Mouse (Mus musculus) limb, embryonic 14.5 days (tissue): ENCODE results near the gene Cbx7. TPM values are rescaled to one million over a fixed set of nuclear protein-coding genes. Genes with fewer than 3 reads are reported as not detected.
"Not testable (repeated sequence)": the region's sequence is repeated elsewhere in the genome, so short reads cannot be mapped to it uniquely, and the experiment has no call there.

Experiments
- ATAC-seq: fragments of 200-750 bp; cut with Nextera tagmentation; 2 replicates; pipeline ENCODE4 v1.8.0; 2017; ENCODE audit warnings: low read depth, moderate number of reproducible peaks, moderate TSS enrichment; ENCODE audit not compliant: low FRiP score
- DNase-seq: peaks from one replicate; pipeline ENCODE4 v3.0.0-alpha.2; 2015; ENCODE audit warnings: low spot score
- H3K27ac ChIP-seq: fragments of 300-500 bp; sonication (generic); replicated peaks from 2 replicates; pipeline ENCODE4 v1.5.1; 2014; ENCODE audit warnings: low read depth, mild to moderate bottlenecking, low read length, moderate library complexity, mixed read lengths
- H3K27me3 ChIP-seq: fragments of 300-500 bp; sonication (generic); 2 replicates; pipeline ENCODE4 v1.6.1; 2014; ENCODE audit warnings: low read length, mixed read lengths; ENCODE audit not compliant: control insufficient read depth, insufficient read depth
- H3K36me3 ChIP-seq: fragments of 300-500 bp; sonication (generic); 2 replicates; pipeline ENCODE4 v1.6.1; 2014; ENCODE audit warnings: mild to moderate bottlenecking, low read length, moderate library complexity, mixed read lengths; ENCODE audit not compliant: control insufficient read depth, insufficient read depth
- H3K4me1 ChIP-seq: fragments of 300-500 bp; sonication (generic); 2 replicates; pipeline ENCODE4 v1.6.1; 2014; ENCODE audit warnings: antibody characterized with exemption, low read length, mixed read lengths; ENCODE audit not compliant: control insufficient read depth, insufficient read depth
- H3K4me2 ChIP-seq: fragments of 300-500 bp; sonication (generic); replicated peaks from 2 replicates; pipeline ENCODE4 v1.6.1; 2014; ENCODE audit warnings: low read depth, mild to moderate bottlenecking, low read length, moderate library complexity; ENCODE audit not compliant: severe bottlenecking
- H3K4me3 ChIP-seq: fragments of 300-500 bp; sonication (generic); replicated peaks from 2 replicates; pipeline ENCODE4 v1.5.1; 2014; ENCODE audit warnings: low read length
- H3K9ac ChIP-seq: fragments of 300-500 bp; sonication (generic); 2 replicates; pipeline ENCODE4 v1.6.1; 2014; ENCODE audit warnings: mild to moderate bottlenecking, low read depth, low read length, moderate library complexity; ENCODE audit not compliant: severe bottlenecking
- H3K9me3 ChIP-seq: fragments of 300-500 bp; sonication (generic); 2 replicates; pipeline ENCODE4 v1.6.1; 2016; ENCODE audit warnings: low read length; ENCODE audit not compliant: control insufficient read depth
- POLR2A ChIP-seq: fragments of 200-500 bp; IDR thresholded peaks from 2 replicates; pipeline ENCODE4 v1.8.0; 2012; ENCODE audit warnings: inconsistent platforms, mild to moderate bottlenecking, moderate library complexity, borderline replicate concordance; ENCODE audit not compliant: insufficient read depth, insufficient read length; ENCODE audit errors: extremely low read depth
- WGBS: fragments of 180-500 bp; shearing (Covaris S2); extraction: QIAGEN DNeasy Blood & Tissue Kit; methylation state at CpG from one replicate; pipeline ENCODE4 v1.1.7; 2014; 5-methylcytosine and 5-hydroxymethylcytosine counted together
- polyA plus RNA-seq, 2 experiments: library from polyadenylated mRNA; depleted of rRNA in 1 of 2; stranded (reverse) in 1 of 2; unstranded in 1 of 2; fragments of >200 nt; fragmentation: Nextera tagmentation in 1 of 2; extraction: Ambion mirVana in 1 of 2; gene quantifications; 2 replicates each; pipeline versions ENCODE4 v1.2.1 to v1.2.3; 2012 to 2014

Cbx7 gene
- polyA plus RNA-seq, 2 experiments, result 2.1 to 8.5 TPM

- Histone ChIP-seq H3K4me1 (no peaks in the 10 kb centered on the region), H3K4me3 (no peak overlapping the region), H3K27me3 (no peaks in the 10 kb centered on the region), H3K9me3 (no peaks in the 10 kb centered on the region), H3K36me3 (0 out of 2 replicates have a peak, but pooled peaks cover under 1% of the 10 kb centered on the region), H3K4me2 (no peak overlapping the region), H3K27ac (no peak overlapping the region), H3K9ac (no peak overlapping the region)
- 71% methylated on average over 7 of the region's 7 CpGs for WGBS
- no peak for DNase-seq
- ATAC-seq, result no peak
- TF ChIP-seq POLR2A, result no peak
Observed at GRCm38 (mm10) chr15:79900751-79901150, 70.2 kb downstream of the Cbx7 start.

- no peaks in the 10 kb centered on the region for H3K27me3 ChIP-seq
- no peak for TF ChIP-seq POLR2A
- no peaks in the 10 kb centered on the region for H3K9me3 ChIP-seq
- DNase-seq (no peak), ATAC-seq (no peak)
- H3K27ac ChIP-seq, result no peak overlapping the region
- H3K4me1 ChIP-seq, result no peaks in the 10 kb centered on the region
- no peak overlapping the region for H3K4me3 ChIP-seq
- no peak overlapping the region for H3K4me2 ChIP-seq
- no peaks in the 10 kb centered on the region for H3K36me3 ChIP-seq
- no peak overlapping the region for H3K9ac ChIP-seq
- WGBS, result 74% methylated on average over 6 of the region's 6 CpGs
Observed at GRCm38 (mm10) chr15:79899828-79900510, 71.0 kb downstream of the Cbx7 start.

GRCm38 (mm10) chr15:79898988-79899387, 71.9 kb downstream of the Cbx7 start:
- no peak for TF ChIP-seq POLR2A
- WGBS, result 86% methylated on average over 5 of the region's 5 CpGs
- Histone ChIP-seq H3K4me1 (no peaks in the 10 kb centered on the region), H3K27me3 (no peaks in the 10 kb centered on the region), H3K9ac (no peak overlapping the region), H3K27ac (no peak overlapping the region), H3K4me3 (no peak overlapping the region), H3K4me2 (no peak overlapping the region), H3K9me3 (no peaks in the 10 kb centered on the region), H3K36me3 (no peaks in the 10 kb centered on the region)
- no peak for DNase-seq
- no peak for ATAC-seq

GRCm38 (mm10) chr15:79896080-79896725, 74.7 kb downstream of the Cbx7 start:
- TF ChIP-seq POLR2A, result no peak
- no peaks in the 10 kb centered on the region for H3K4me1 ChIP-seq
- no peaks in the 10 kb centered on the region for H3K36me3 ChIP-seq
- no peak overlapping the region for H3K27ac ChIP-seq
- 82% methylated on average over 9 of the region's 9 CpGs for WGBS
- DNase-seq (no peak), ATAC-seq (no peak)
- H3K27me3 ChIP-seq, result no peaks in the 10 kb centered on the region; the same call in 1 of the 2 replicates
- no peak overlapping the region for H3K4me2 ChIP-seq
- H3K9me3 ChIP-seq, result no peaks in the 10 kb centered on the region
- H3K4me3 ChIP-seq, result no peak overlapping the region
- H3K9ac ChIP-seq, result no peak overlapping the region

GRCm38 (mm10) chr15:79895221-79896079, 75.5 kb downstream of the Cbx7 start:
- not testable (repeated sequence) for H3K4me1 ChIP-seq, H3K36me3 ChIP-seq, H3K4me3 ChIP-seq, H3K27ac ChIP-seq, H3K27me3 ChIP-seq, H3K9me3 ChIP-seq, H3K9ac ChIP-seq, ATAC-seq, DNase-seq, H3K4me2 ChIP-seq
- 75% methylated on average over 10 of the region's 23 CpGs for WGBS
